Mouse (Mus musculus) stomach, embryonic 16.5 days (tissue): ENCODE measurements around the gene Ndufv1. TPM values are rescaled to one million over a fixed set of nuclear protein-coding genes. Genes with fewer than 3 reads are reported as not detected.
"Not testable (repeated sequence)": the region's sequence is repeated elsewhere in the genome, so short reads cannot be mapped to it uniquely, and the experiment has no call there.

Source experiments
- ATAC-seq: fragments of 200-750 bp; cut with Nextera tagmentation; 2 replicates; pipeline ENCODE4 v1.8.0; 2017; ENCODE audit warnings: moderate number of reproducible peaks, moderate TSS enrichment; ENCODE audit not compliant: insufficient read depth, low FRiP score
- H3K27ac ChIP-seq: fragments of 300-500 bp; sonication (generic); 2 replicates; pipeline ENCODE4 v1.5.1; 2014; ENCODE audit warnings: low read length
- H3K27me3 ChIP-seq: fragments of 300-500 bp; sonication (generic); 2 replicates; pipeline ENCODE4 v1.6.1; 2014; ENCODE audit warnings: low read length, control low read depth, mixed read lengths; ENCODE audit not compliant: control insufficient read depth, insufficient read depth
- H3K36me3 ChIP-seq: fragments of 300-500 bp; sonication (generic); 2 replicates; pipeline ENCODE4 v1.6.1; 2014; ENCODE audit warnings: low read length; ENCODE audit not compliant: control insufficient read depth, insufficient read depth
- H3K4me1 ChIP-seq: fragments of 300-500 bp; sonication (generic); 2 replicates; pipeline ENCODE4 v1.6.1; 2014; ENCODE audit warnings: low read length, control low read depth, mixed read lengths; ENCODE audit not compliant: control insufficient read depth, insufficient read depth
- H3K4me2 ChIP-seq: fragments of 300-500 bp; sonication (generic); 2 replicates; pipeline ENCODE4 v1.6.1; 2014; ENCODE audit warnings: low read depth, low read length, mixed read lengths
- H3K4me3 ChIP-seq: fragments of 300-500 bp; sonication (generic); replicated peaks from 2 replicates; pipeline ENCODE4 v1.5.1; 2014; ENCODE audit warnings: mild to moderate bottlenecking, low read length
- H3K9ac ChIP-seq: fragments of 300-500 bp; sonication (generic); 2 replicates; pipeline ENCODE4 v1.6.1; 2014; ENCODE audit warnings: low read length
- H3K9me3 ChIP-seq: fragments of 300-500 bp; sonication (generic); replicated peaks from 2 replicates; pipeline ENCODE4 v1.6.1; 2016; ENCODE audit warnings: low read length, control low read depth; ENCODE audit not compliant: control insufficient read depth
- WGBS: fragments of 180-500 bp; shearing (Covaris S2); extraction: QIAGEN DNeasy Blood & Tissue Kit; methylation state at CpG from one replicate; pipeline ENCODE4 v1.1.7; 2014; 5-methylcytosine and 5-hydroxymethylcytosine counted together
- polyA plus RNA-seq: library from polyadenylated mRNA; unstranded; fragments of >200 nt; fragmentation: Nextera tagmentation; extraction: Ambion mirVana; gene quantifications from 2 replicates; pipeline ENCODE4 v1.2.1, GENCODE M21; 2015

Ndufv1 gene
- polyA plus RNA-seq, 1 experiment from 2014 or later: 223 TPM

GRCm38 (mm10) chr19:4046866-4047254 is 34.3 kb upstream of the Ndufv1 start:
- peak overlapping the region; percentile 27; the same call in 1 of the 2 replicates for H3K4me2 ChIP-seq
- peak; percentile 69 for ATAC-seq
- H3K9ac ChIP-seq: no peak overlapping the region
- no peak overlapping the region for H3K4me3 ChIP-seq
- H3K9me3 ChIP-seq: no peaks in the 10 kb centered on the region
- no peaks in the 10 kb centered on the region for H3K4me1 ChIP-seq
- no peaks in the 10 kb centered on the region for H3K36me3 ChIP-seq
- 56% methylated on average over 8 of the region's 8 CpGs for WGBS
- peak overlapping the region; percentile 92 for H3K27ac ChIP-seq
- H3K27me3 ChIP-seq: no peaks in the 10 kb centered on the region

- Histone ChIP-seq H3K27me3 (no peaks in the 10 kb centered on the region), H3K36me3 (no peaks in the 10 kb centered on the region), H3K4me2 (peak within 1 kb of the TSS; percentile 41; the same call in 1 of the 2 replicates), H3K9me3 (no peaks in the 10 kb centered on the region), H3K4me3 (no peak within 1 kb of the TSS), H3K4me1 (no peaks in the 10 kb centered on the region), H3K27ac (peak within 1 kb of the TSS; percentile 92), H3K9ac (no peak within 1 kb of the TSS)
- 19% methylated on average over 16 of the region's 16 CpGs for WGBS
- peak; percentile 89; the same call in 1 of the 2 replicates for ATAC-seq
Observed at GRCm38 (mm10) chr19:4045966-4046865, 33.6 kb upstream of the Ndufv1 start, which contains the start of gene Gstp2. Gene Gstp2 (minus strand): TSS chr19:4046023.

GRCm38 (mm10) chr19:4044109-4044508 is 31.5 kb upstream of the Ndufv1 start:
- 77% methylated on average over 5 of the region's 5 CpGs for WGBS
- not testable (repeated sequence) for H3K4me3 ChIP-seq, H3K4me2 ChIP-seq, H3K36me3 ChIP-seq, H3K9me3 ChIP-seq, H3K27ac ChIP-seq, H3K27me3 ChIP-seq, ATAC-seq, H3K9ac ChIP-seq, H3K4me1 ChIP-seq

- ATAC-seq: no peak
- Histone ChIP-seq H3K4me1 (peaks cover 3% of the 10 kb centered on the region; the same call in 1 of the 2 replicates), H3K4me2 (no peak overlapping the region), H3K9ac (0 out of 2 replicates have a peak overlapping the region, but pooled peaks have one; percentile 1), H3K4me3 (no peak overlapping the region), H3K27ac (no peak overlapping the region; the same call in 1 of the 2 replicates), H3K27me3 (no peaks in the 10 kb centered on the region), H3K9me3 (no peaks in the 10 kb centered on the region), H3K36me3 (no peaks in the 10 kb centered on the region)
- WGBS: 51% methylated on average over 14 of the region's 14 CpGs
Observed at GRCm38 (mm10) chr19:4042124-4042523, 29.5 kb upstream of the Ndufv1 start.

GRCm38 (mm10) chr19:4041500-4041899 is 28.9 kb upstream of the Ndufv1 start:
- H3K36me3 ChIP-seq, H3K4me1 ChIP-seq, H3K27ac ChIP-seq, ATAC-seq, H3K9me3 ChIP-seq, H3K27me3 ChIP-seq, H3K4me3 ChIP-seq, H3K4me2 ChIP-seq: not testable (repeated sequence)
- WGBS: 89% methylated on average over 3 of the region's 4 CpGs
- 0 out of 2 replicates have a peak overlapping the region, but pooled peaks have one; percentile 1 for H3K9ac ChIP-seq

- H3K4me2 ChIP-seq, H3K27ac ChIP-seq, H3K36me3 ChIP-seq, H3K9ac ChIP-seq, H3K27me3 ChIP-seq, H3K4me3 ChIP-seq, ATAC-seq, H3K9me3 ChIP-seq: not testable (repeated sequence)
- peaks cover 11% of the 10 kb centered on the region for H3K4me1 ChIP-seq
- WGBS: 83% methylated on average over 5 of the region's 5 CpGs
Observed at GRCm38 (mm10) chr19:4040941-4041340, 28.3 kb upstream of the Ndufv1 start.

GRCm38 (mm10) chr19:4037788-4038232 is 25.2 kb upstream of the Ndufv1 start, which contains the start of gene Gstp1:
Gene Gstp1 (minus strand): TSS chr19:4037985.
- Histone ChIP-seq H3K4me2 (peak within 1 kb of the TSS; percentile 90), H3K9me3 (no peaks in the 10 kb centered on the region), H3K27ac (peak within 1 kb of the TSS; percentile 90), H3K36me3 (no peaks in the 10 kb centered on the region; the same call in 1 of the 2 replicates), H3K4me1 (peaks cover 12% of the 10 kb centered on the region), H3K9ac (peak within 1 kb of the TSS; percentile 94), H3K4me3 (peak within 1 kb of the TSS; percentile 89), H3K27me3 (no peaks in the 10 kb centered on the region)
- WGBS: 0% methylated on average over 26 of the region's 26 CpGs
- ATAC-seq: peak; percentile 87

- WGBS: 21% methylated on average over 7 of the region's 8 CpGs
- Histone ChIP-seq H3K27ac (peak overlapping the region; percentile 90), H3K4me2 (peak overlapping the region; percentile 90), H3K9ac (peak overlapping the region; percentile 94), H3K4me3 (peak overlapping the region; percentile 89), H3K4me1 (peaks cover 12% of the 10 kb centered on the region)
- not testable (repeated sequence) for H3K36me3 ChIP-seq, H3K27me3 ChIP-seq, H3K9me3 ChIP-seq, ATAC-seq
Observed at GRCm38 (mm10) chr19:4037154-4037787, 24.7 kb upstream of the Ndufv1 start.
